Mouse (Mus musculus): ENCODE measurements around the gene Cxcl17. TPM values are rescaled to one million over a fixed set of nuclear protein-coding genes. Genes with fewer than 3 reads are reported as not detected.
"Not testable (repeated sequence)": the region's sequence is repeated elsewhere in the genome, so short reads cannot be mapped to it uniquely, and the experiment has no call there.

The Cxcl17 gene
- polyA plus RNA-seq, 1 experiment from 2014 or later: 0.59 TPM

- Histone ChIP-seq H3K4me3 (no peak overlapping the region), H3K9ac (no peak overlapping the region), H3K27ac (no peak overlapping the region), H3K27me3 (no peaks in the 10 kb centered on the region), H3K9me3 (no peaks in the 10 kb centered on the region), H3K36me3 (no peaks in the 10 kb centered on the region), H3K4me2 (replicated peaks) (no peak overlapping the region), H3K4me1 (peaks cover 8% of the 10 kb centered on the region; the same call in 1 of the 2 replicates)
- no peak for ATAC-seq (ENCODE audit: insufficient number of reproducible peaks, insufficient read depth, low FRiP score, low TSS enrichment)
- 91% methylated on average over 10 of the region's 10 CpGs for WGBS
Measured at GRCm38 (mm10) chr7:25434654-25435545, 22.2 kb upstream of the Cxcl17 start.

GRCm38 (mm10) chr7:25433781-25434560 is 21.3 kb upstream of the Cxcl17 start:
- H3K27ac ChIP-seq: no peak overlapping the region
- H3K4me2 ChIP-seq (replicated peaks): no peak overlapping the region
- H3K9ac ChIP-seq: no peak overlapping the region
- H3K4me3 ChIP-seq: no peak overlapping the region
- no peaks in the 10 kb centered on the region for H3K9me3 ChIP-seq
- peaks cover 8% of the 10 kb centered on the region; the same call in 1 of the 2 replicates for H3K4me1 ChIP-seq
- ATAC-seq (ENCODE audit: insufficient number of reproducible peaks, insufficient read depth, low FRiP score, low TSS enrichment): no peak
- no peaks in the 10 kb centered on the region for H3K27me3 ChIP-seq
- H3K36me3 ChIP-seq: no peaks in the 10 kb centered on the region
- WGBS: 86% methylated on average over 9 of the region's 9 CpGs

- Histone ChIP-seq H3K27me3 (no peaks in the 10 kb centered on the region), H3K36me3 (no peaks in the 10 kb centered on the region), H3K9me3 (no peaks in the 10 kb centered on the region), H3K9ac (no peak overlapping the region), H3K27ac (no peak overlapping the region), H3K4me2 (replicated peaks) (no peak overlapping the region), H3K4me3 (no peak overlapping the region), H3K4me1 (peaks cover 8% of the 10 kb centered on the region; the same call in 1 of the 2 replicates)
- no peak for ATAC-seq (ENCODE audit: insufficient number of reproducible peaks, insufficient read depth, low FRiP score, low TSS enrichment)
- 9% methylated on average over 5 of the region's 5 CpGs for WGBS
Measured at GRCm38 (mm10) chr7:25433007-25433541, 20.4 kb upstream of the Cxcl17 start.

- H3K4me1 ChIP-seq: peaks cover 8% of the 10 kb centered on the region; the same call in 1 of the 2 replicates
Measured at GRCm38 (mm10) chr7:25432381-25432780, 19.7 kb upstream of the Cxcl17 start.

GRCm38 (mm10) chr7:25429886-25430784 is 17.4 kb upstream of the Cxcl17 start:
- no peak overlapping the region for H3K9ac ChIP-seq
- no peaks in the 10 kb centered on the region for H3K9me3 ChIP-seq
- no peaks in the 10 kb centered on the region for H3K27me3 ChIP-seq
- H3K27ac ChIP-seq: no peak overlapping the region
- H3K4me2 ChIP-seq (replicated peaks): no peak overlapping the region
- no peaks in the 10 kb centered on the region for H3K36me3 ChIP-seq
- no peak for ATAC-seq (ENCODE audit: insufficient number of reproducible peaks, insufficient read depth, low FRiP score, low TSS enrichment)
- no peak overlapping the region for H3K4me3 ChIP-seq
- peaks cover 5% of the 10 kb centered on the region; the same call in 1 of the 2 replicates for H3K4me1 ChIP-seq
- 78% methylated on average over 4 of the region's 4 CpGs for WGBS

More at GRCm38 (mm10) chr7:25432381-25432780, 19.7 kb upstream of the Cxcl17 start:
- ATAC-seq (ENCODE audit: insufficient number of reproducible peaks, insufficient read depth, low FRiP score, low TSS enrichment): no peak
- no peak overlapping the region for H3K4me2 ChIP-seq (replicated peaks)
- 87% methylated on average over 6 of the region's 6 CpGs for WGBS
- no peaks in the 10 kb centered on the region for H3K36me3 ChIP-seq
- H3K9ac ChIP-seq: no peak overlapping the region
- H3K27ac ChIP-seq: no peak overlapping the region
- no peaks in the 10 kb centered on the region for H3K9me3 ChIP-seq
- no peak overlapping the region for H3K4me3 ChIP-seq
- no peaks in the 10 kb centered on the region for H3K27me3 ChIP-seq

- Histone ChIP-seq H3K27me3 (no peaks in the 10 kb centered on the region), H3K4me2 (replicated peaks) (no peak overlapping the region), H3K9ac (no peak overlapping the region), H3K4me1 (peaks cover 2% of the 10 kb centered on the region; the same call in 1 of the 2 replicates), H3K4me3 (no peak overlapping the region), H3K36me3 (no peaks in the 10 kb centered on the region), H3K27ac (no peak overlapping the region), H3K9me3 (no peaks in the 10 kb centered on the region)
- ATAC-seq (ENCODE audit: insufficient number of reproducible peaks, insufficient read depth, low FRiP score, low TSS enrichment): no peak
- 90% methylated on average over 3 of the region's 3 CpGs for WGBS
Measured at GRCm38 (mm10) chr7:25428321-25428720, 15.6 kb upstream of the Cxcl17 start.

GRCm38 (mm10) chr7:25427144-25427543 is 14.5 kb upstream of the Cxcl17 start:
- no peak for ATAC-seq (ENCODE audit: insufficient number of reproducible peaks, insufficient read depth, low FRiP score, low TSS enrichment)
- Histone ChIP-seq H3K4me2 (replicated peaks) (no peak overlapping the region), H3K4me3 (no peak overlapping the region), H3K9me3 (no peaks in the 10 kb centered on the region), H3K4me1 (0 out of 2 replicates have a peak, but pooled peaks cover 5% of the 10 kb centered on the region), H3K27ac (no peak overlapping the region), H3K36me3 (no peaks in the 10 kb centered on the region), H3K27me3 (peaks cover 7% of the 10 kb centered on the region), H3K9ac (no peak overlapping the region)
- 78% methylated on average over 5 of the region's 5 CpGs for WGBS

- not testable (repeated sequence) for H3K9ac ChIP-seq; ATAC-seq (ENCODE audit: insufficient number of reproducible peaks, insufficient read depth, low FRiP score, low TSS enrichment); H3K9me3 ChIP-seq; H3K27ac ChIP-seq; H3K4me2 ChIP-seq (replicated peaks); H3K36me3 ChIP-seq; H3K4me3 ChIP-seq; H3K4me1 ChIP-seq
- H3K27me3 ChIP-seq: peaks cover 13% of the 10 kb centered on the region
- WGBS: 91% methylated on average over 4 of the region's 4 CpGs
Measured at GRCm38 (mm10) chr7:25426380-25426779, 13.7 kb upstream of the Cxcl17 start.

GRCm38 (mm10) chr7:25424429-25424828 is 11.7 kb upstream of the Cxcl17 start:
- 30% methylated on average over 4 of the region's 4 CpGs for WGBS

GRCm38 (mm10) chr7:25422286-25422841 is 9.7 kb upstream of the Cxcl17 start:
- Histone ChIP-seq H3K27ac (no peak overlapping the region), H3K4me2 (replicated peaks) (no peak overlapping the region), H3K27me3 (peaks cover 14% of the 10 kb centered on the region), H3K36me3 (no peaks in the 10 kb centered on the region), H3K4me1 (0 out of 2 replicates have a peak, but pooled peaks cover 5% of the 10 kb centered on the region), H3K9ac (no peak overlapping the region), H3K4me3 (no peak overlapping the region), H3K9me3 (no peaks in the 10 kb centered on the region)
- 68% methylated on average over 16 of the region's 16 CpGs for WGBS
- ATAC-seq (ENCODE audit: insufficient number of reproducible peaks, insufficient read depth, low FRiP score, low TSS enrichment): no peak

More at GRCm38 (mm10) chr7:25424429-25424828, 11.7 kb upstream of the Cxcl17 start:
- Histone ChIP-seq H3K27ac (no peak overlapping the region), H3K9me3 (no peaks in the 10 kb centered on the region), H3K36me3 (no peaks in the 10 kb centered on the region), H3K9ac (no peak overlapping the region), H3K27me3 (peaks cover 14% of the 10 kb centered on the region), H3K4me3 (no peak overlapping the region), H3K4me2 (replicated peaks) (no peak overlapping the region), H3K4me1 (0 out of 2 replicates have a peak, but pooled peaks cover 5% of the 10 kb centered on the region)
- ATAC-seq (ENCODE audit: insufficient number of reproducible peaks, insufficient read depth, low FRiP score, low TSS enrichment): no peak

Measured in embryonic facial prominence, embryonic 12.5 days (tissue).